Mouse (Mus musculus) lung, postnatal 4 days (tissue): ENCODE measurements around the gene Dusp8.
A peak's percentile ranks its signal among the peaks of the same experiment; 100 is the strongest.

ENCODE experiments used
- DNase-seq, 2 experiments: peaks; one replicate each; pipeline ENCODE4 v3.0.0; 2021

Gene Dusp8

GRCm38 (mm10) chr7:142084395-142084794 lies 11.2 kb downstream of the Dusp8 start:
- peak in 1 of 2 experiments; percentile 44 for DNase-seq

- peak; percentile 75 to 85 for DNase-seq
Measured at GRCm38 (mm10) chr7:142083588-142084317, 11.9 kb downstream of the Dusp8 start.

GRCm38 (mm10) chr7:142082607-142083006 lies 13.0 kb downstream of the Dusp8 start:
- DNase-seq: no peak

- no peak for DNase-seq
Measured at GRCm38 (mm10) chr7:142082179-142082578, 13.5 kb downstream of the Dusp8 start.

GRCm38 (mm10) chr7:142081736-142082135 lies 13.9 kb downstream of the Dusp8 start:
- DNase-seq: no peak

- DNase-seq: no peak
Measured at GRCm38 (mm10) chr7:142080876-142081275, 14.8 kb downstream of the Dusp8 start.

GRCm38 (mm10) chr7:142079365-142079764 lies 16.3 kb downstream of the Dusp8 start:
- DNase-seq: peak in 1 of 2 experiments; percentile 53

GRCm38 (mm10) chr7:142077138-142077537 lies 18.5 kb downstream of the Dusp8 start:
- DNase-seq: no peak

GRCm38 (mm10) chr7:142074146-142074886 lies 21.3 kb downstream of the Dusp8 start:
- no peak for DNase-seq

- DNase-seq: no peak
Measured at GRCm38 (mm10) chr7:142071717-142072116, 23.9 kb downstream of the Dusp8 start.

GRCm38 (mm10) chr7:142071212-142071578 lies 24.4 kb downstream of the Dusp8 start:
- DNase-seq: no peak

GRCm38 (mm10) chr7:142070458-142071211 lies 25.0 kb downstream of the Dusp8 start:
- DNase-seq: peak; percentile 70 to 81

- peak in 1 of 2 experiments; percentile 22 for DNase-seq
Measured at GRCm38 (mm10) chr7:142068429-142068828, 27.2 kb downstream of the Dusp8 start.

- DNase-seq: peak; percentile 92 to 94
Measured at GRCm38 (mm10) chr7:142060931-142061565, 34.6 kb downstream of the Dusp8 start, which contains the start of gene Mob2. Gene Mob2, minus strand, starts transcription at chr7:142061065.

GRCm38 (mm10) chr7:142060185-142060930 lies 35.3 kb downstream of the Dusp8 start:
- peak in 1 of 2 experiments; percentile 38 for DNase-seq

- DNase-seq: no peak
Measured at GRCm38 (mm10) chr7:142059024-142059423, 36.6 kb downstream of the Dusp8 start.

GRCm38 (mm10) chr7:142057121-142057520 lies 38.5 kb downstream of the Dusp8 start:
- no peak for DNase-seq

GRCm38 (mm10) chr7:142056601-142057061 lies 39.0 kb downstream of the Dusp8 start:
- peak; percentile 28 to 51 for DNase-seq

- DNase-seq: no peak
Measured at GRCm38 (mm10) chr7:142055431-142055830, 40.2 kb downstream of the Dusp8 start.

GRCm38 (mm10) chr7:142050536-142050935 lies 45.1 kb downstream of the Dusp8 start:
- DNase-seq: no peak

- no peak for DNase-seq
Measured at GRCm38 (mm10) chr7:142045932-142046331, 49.7 kb downstream of the Dusp8 start.

GRCm38 (mm10) chr7:142045344-142045743 lies 50.3 kb downstream of the Dusp8 start:
- no peak for DNase-seq
